Mouse (Mus musculus) adrenal gland, postnatal 4 days (tissue): ENCODE data around the gene Dbil5. TPM values are rescaled to one million over a fixed set of nuclear protein-coding genes. Genes with fewer than 3 reads are reported as not detected.
"Not testable (repeated sequence)": the region's sequence is repeated elsewhere in the genome, so short reads cannot be mapped to it uniquely, and the experiment has no call there.

Source experiments
- DNase-seq, 2 experiments: peaks; one replicate each; pipeline ENCODE4 v3.0.0; 2021 to 2022; ENCODE audit warnings: low spot score in 2 of 2, mixed read lengths in 2 of 2
- long read RNA-seq, 2 experiments: library from polyadenylated mRNA; stranded (forward); transcript quantifications; one replicate each; pipeline ENCODE4 v2.0.0; 2021
- total RNA-seq, 2 experiments: library from RNA; stranded (reverse); gene quantifications; 2 replicates each; pipeline ENCODE4 v1.2.3; 2021

Gene Dbil5
- under 1 TPM in 1 of 2 experiments, not detected in 1; 0.59 TPM for total RNA-seq
- long read RNA-seq, experiment 1, result 0 reads
- long read RNA-seq, experiment 2, result 0 reads

DNA sequence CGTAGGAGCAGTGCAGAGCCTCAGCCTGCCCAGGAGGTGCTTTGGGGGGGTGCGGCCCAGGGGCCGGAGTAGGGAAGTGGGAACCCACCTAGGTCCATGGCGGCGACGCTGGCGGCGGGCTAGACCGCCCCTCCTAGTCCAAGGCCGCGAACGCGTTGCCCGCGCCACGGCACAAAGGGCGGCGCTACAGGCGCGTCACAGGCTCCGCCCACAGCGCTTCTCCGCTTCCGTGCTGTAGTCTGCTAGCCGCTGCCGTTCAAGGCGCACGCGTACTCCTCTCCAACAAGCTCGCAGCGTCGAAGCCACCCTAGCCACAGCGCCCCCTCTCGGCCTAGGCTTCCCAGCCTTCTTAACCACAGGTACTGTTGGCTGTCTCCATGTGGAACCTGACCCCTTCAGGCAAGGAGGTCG is at the start of gene Dbil5, which contains the start of gene Gemin4:
Gene Dbil5 (plus strand): TSS at position 219 of the 411 bp plus-strand sequence.
Gene Gemin4 (minus strand): TSS at position 275 of the 411 bp plus-strand sequence.
- DNase-seq, result peak; percentile 91 to 93

DNA sequence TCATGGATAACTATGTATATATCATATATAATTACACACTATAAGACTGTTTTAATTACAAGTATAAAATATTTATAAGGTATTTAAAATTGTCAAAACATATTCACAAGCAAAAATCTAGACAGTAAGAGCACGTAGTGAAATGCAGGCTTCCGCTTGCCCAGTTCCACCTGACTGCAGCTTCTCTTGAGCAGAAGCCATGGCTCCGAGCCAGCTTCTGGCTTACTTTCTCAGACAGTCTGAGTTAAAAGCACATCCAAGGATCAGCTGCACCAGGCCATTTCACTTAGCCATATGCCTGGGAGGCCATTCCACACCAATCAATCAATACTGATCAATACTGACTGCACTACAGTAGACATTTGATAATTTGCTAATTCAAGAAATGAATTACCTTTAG is 48.4 kb upstream of the Dbil5 start:
- no peak for DNase-seq

DNA sequence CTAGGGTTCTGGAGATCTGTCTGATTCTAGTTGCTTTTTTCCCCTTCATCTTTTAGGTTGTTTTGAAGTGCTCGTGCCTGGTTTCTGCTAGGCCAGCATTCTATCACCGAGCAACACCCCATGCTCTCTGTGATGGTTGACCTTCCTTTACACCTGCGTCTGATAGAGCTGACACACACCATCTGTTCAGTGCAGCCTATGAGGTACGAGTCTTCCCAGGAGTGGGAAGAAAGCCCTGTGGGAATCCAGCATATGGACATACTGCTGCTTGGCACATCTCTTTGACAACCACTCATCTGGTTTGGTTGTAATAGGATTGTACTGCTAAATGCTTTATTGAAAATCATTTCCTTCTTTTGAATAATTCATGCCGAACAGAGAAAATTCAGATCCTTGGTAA is 47.2 kb upstream of the Dbil5 start:
- DNase-seq, result no peak

DNA sequence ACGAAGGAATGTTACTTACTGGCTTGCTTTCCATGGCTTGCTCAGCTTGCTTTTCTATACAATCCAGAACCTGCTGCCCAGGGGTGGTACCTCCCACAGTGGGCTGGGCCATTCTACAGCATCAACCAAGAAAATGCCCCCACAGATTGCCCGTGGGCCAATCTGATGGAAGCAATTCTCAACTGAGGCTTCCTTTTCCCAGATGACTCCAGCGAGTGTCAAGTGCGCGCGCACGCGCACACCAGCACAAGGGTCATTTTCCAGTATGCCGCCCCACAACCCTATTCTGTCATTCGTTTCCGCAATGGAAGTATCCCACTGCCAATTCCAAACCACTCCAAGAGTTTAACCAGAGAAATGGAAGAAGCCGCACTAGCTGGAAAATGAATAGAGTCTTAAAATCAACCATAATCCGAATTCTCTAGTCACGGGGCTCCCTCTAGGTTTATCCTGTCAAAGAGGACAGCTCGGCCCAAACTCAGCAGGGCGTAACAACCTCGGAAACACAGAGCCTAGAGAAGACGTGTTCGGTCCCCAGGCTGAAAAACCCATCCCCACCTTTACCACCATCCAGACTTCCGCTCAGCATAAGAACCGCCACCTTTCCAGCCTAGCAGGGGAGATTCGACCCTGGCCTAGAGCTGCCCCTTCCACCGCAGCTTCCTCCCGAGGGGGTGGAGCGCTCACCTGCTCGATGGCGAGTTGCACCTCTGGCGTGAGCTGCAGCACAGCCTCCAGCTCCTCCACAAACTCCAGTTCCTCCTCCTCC is 38.5 kb upstream of the Dbil5 start:
- DNase-seq, result peak in 1 of 2 experiments; percentile 14

DNA sequence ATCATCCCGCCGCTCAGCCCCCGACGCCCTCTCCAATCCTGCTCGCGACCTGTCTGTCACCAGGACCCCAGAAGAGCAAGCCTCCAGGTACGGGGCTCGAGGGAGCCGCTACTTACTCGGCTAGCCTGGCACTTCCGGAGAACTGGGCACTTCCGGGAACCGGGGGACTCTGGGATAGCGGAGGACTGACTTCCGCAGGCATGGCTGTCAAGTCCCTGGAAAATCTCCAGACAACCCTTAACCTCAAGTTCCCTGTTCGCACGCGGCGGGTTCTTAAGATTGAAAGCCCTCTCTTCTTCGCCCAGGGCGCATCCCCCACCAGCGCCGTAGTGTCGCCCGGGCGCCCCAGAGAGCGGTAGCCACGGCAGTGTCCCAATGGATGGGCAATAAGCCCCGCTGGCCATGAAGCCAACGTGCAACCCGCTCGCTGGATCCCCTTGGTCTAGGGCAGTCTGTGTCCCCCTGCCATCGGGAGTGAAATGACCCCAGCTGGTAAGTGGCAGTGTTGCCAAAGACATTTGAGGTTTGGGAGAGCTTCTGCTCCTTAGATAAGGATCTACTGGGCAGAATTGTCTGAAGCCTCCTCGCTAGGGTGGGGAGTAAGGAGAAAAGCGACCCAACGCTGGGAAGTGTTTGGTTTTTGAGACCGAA is 37.8 kb upstream of the Dbil5 start, which contains the start of the genes Vps53 and Fam57a:
Gene Vps53 (minus strand): TSS at position 153 of the 651 bp plus-strand sequence.
Gene Fam57a (plus strand): TSS at position 177 of the 651 bp plus-strand sequence.
- DNase-seq, result peak; percentile 82 to 83

DNA sequence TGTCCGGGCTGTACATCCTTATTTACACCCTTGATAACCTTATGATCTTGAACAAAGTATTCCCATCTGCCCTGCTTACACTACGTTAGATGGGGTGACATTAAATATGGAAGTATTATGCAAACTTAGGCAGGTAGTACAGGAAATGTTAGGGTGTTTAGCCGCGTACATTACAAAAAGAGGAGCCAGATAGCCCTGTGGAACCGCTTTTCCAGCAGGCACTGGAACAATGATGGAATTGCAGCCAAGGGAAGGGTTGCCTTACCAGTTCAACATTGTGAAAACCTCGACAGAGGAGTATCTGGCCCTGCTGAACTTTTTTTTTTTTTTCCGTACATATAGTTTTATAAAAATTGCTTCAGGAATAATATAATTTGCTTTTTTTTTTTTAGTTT is 37.3 kb upstream of the Dbil5 start:
- no peak for DNase-seq

DNA sequence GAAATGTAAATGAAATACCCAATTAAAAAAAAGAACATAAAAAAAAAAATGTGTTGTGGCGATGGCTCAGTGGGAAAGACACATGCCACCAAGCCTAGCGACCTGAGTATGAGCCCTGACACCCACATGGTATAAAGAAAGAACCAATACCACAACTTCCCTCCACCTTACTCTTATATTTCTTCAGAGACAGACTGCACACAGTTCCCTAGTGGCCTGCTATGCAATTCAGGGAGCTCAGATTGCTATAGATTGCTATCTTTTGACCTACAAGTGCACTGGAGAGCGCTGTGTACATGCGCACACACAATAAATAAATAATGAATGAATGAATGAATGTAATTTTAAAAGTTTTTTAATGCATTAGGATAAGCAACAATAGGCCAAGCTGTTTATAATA is 33.7 kb upstream of the Dbil5 start:
- no peak for DNase-seq

DNA sequence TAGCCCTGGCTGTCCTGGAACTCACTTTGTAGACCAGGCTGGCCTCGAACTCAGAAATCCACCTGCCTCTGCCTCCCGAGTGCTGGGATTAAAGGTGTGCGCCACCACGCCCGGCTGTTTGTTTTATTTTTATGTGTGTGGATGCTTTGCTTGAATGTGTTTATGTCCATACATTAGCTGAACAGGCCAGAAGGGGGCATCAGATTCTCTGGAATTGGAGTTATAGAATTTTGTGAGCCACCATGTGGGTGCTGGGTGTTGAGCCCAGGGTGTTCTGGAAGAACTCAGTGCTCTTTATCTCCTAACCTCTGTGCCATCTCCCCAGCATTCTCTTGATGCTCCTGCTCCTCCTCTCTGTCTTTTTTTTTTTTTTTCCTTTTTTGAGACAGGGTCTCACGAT is 30.5 kb upstream of the Dbil5 start:
- no peak for DNase-seq

DNA sequence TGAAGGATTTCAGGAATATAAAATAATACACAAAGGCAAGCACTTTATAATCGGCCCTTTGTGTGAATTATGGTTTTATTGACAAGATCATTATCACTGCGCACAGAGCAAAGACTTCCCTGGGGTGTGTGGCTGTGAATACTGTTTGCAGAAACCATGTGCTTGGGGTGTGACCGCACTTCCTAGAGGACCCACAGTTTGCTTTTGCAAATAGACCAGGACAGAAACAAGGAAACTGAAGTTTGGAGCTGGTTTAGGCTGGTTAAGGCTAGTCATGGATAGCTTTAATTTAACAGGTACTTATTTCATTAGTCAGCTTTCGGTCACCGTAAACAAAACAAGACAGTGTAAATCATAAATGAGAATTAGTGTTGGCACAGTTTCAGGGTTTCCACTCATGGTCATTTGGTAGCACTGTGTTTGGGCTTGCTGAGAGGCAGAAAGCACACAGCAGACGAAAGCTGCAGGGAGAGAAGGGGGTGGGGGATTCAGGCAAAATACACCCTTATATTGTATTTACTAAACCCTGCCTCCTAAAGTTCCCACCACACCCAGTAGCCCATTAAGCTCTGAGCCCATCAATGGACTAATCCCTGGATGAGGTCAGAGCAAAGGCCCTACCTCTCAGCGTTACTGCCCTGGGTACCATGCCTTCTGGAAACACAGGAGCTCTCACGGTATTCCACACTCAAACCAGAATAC is 21.0 kb upstream of the Dbil5 start:
- no peak for DNase-seq

DNA sequence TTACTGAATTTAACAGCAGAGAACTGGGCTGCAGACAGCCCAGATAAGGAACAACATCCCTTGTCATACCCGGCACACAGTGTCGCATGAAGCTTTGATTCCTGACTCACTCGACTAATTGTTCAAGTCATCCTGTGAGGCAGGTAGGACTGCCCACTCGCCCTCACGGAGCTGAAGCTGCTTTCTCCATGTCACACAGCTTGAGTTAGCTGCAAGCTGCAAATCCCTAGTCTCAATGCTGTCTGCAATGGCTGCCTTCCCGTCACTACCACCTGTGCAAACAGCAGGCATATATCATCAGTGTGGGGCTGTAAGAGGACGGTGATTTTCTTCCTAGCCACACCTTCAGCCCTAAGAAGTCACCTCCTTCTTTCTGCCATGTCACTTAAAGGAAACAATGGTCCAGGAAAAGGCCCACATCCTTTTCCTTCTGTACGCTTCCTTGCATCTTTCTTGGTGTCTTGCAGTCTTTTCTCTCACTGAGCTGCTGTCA is 20.4 kb upstream of the Dbil5 start:
- DNase-seq, result no peak

DNA sequence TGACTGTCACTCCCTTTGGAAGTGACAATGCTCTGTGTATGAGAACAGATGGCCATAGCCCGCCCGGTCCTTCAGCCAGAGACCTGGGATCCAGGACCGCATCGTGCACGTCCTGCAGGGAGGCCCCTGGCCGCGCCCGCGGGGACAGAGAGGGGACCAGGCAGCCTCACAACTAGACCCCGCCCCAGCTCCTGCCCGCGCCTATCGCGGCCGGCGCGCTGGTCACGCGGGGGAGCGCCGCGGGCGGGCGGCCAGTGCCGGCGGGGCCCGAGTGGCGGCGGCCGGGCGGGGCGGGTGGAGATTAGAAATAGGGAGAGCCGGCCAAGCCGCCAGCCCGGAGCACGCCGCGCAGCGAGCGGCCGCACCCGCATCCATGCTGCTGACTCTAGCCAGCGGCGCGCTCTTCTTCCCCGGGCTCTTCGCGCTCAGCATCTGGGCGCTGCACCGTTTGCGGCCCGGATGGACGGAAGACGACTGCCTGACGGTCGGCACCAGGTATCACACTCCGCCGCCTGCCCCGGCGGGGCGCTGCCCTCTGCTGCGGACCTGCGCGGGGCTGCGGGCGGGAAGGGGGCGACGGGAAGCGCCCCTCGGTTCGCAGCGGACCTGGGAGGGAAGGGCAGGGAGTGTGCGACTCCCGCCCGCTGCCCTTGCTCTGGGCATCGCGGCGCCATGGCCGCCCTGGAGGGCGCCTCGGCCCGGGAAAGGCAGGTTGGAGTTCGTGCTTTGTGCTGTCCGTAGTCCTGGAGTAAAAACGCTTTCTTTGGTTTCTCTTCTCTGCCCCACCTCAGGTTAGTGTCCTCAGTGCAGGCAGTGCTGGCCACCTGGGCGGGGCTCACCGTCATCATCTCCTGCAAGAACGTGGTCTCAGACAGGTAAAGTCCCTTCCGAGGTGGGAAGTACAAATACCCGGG is 15.4 kb upstream of the Dbil5 start:
- DNase-seq, result peak; percentile 58 to 75

DNA sequence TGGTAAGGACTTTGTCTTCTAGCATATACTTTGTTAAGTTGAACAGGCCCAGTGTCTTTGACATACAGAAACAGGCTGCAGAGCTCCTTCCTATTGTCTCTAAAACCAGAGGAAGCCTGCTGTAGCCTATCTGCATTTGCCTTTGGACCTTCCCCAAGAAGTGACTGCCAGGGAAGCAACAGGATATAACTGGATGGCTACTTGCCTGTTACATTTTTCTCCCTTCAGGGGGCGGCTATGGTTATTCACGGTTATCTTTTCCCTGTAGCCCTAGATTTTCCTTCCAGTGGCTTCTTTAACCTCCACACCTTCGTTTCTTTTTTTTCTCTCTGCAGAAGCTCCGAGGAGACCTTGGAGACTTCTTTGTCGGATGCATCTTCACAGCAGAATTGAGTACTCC is 10.6 kb upstream of the Dbil5 start:
- DNase-seq, result no peak

DNA sequence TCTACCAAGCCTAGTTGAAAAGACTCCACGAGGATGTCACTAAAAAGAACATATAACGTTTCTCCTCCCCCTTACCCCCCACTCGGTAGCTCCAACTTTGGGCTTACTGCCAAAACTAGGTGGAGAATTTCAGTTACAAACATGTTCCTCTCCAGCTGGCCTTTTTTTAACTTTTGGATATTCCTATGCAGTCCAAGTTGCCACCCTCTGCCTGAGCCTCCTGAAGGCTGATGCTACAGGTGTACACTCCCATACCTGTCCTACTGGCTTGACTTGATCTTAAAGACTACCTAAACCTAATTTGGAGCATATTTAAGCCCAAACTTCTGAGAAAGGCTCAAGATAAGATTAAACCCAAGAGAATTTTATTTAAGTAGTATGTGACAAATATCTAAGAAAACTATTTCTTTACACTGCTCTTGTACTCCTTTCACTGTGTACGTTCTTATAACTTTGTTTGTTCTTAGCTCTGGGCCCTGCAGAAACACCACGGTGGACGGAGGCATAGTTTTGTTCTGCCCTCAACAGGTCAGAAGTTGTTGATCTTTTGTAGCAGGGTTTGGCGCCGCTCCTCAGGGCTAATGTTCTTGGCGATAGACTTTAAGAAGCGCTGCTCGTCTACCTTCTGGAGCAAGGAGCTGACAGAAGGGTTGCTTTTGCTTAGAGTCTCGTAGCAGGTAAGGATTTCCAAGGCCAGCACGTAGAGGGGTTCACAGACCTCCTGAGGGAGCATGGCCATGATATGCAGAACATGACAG is 7.0 kb upstream of the Dbil5 start:
- no peak for DNase-seq

DNA sequence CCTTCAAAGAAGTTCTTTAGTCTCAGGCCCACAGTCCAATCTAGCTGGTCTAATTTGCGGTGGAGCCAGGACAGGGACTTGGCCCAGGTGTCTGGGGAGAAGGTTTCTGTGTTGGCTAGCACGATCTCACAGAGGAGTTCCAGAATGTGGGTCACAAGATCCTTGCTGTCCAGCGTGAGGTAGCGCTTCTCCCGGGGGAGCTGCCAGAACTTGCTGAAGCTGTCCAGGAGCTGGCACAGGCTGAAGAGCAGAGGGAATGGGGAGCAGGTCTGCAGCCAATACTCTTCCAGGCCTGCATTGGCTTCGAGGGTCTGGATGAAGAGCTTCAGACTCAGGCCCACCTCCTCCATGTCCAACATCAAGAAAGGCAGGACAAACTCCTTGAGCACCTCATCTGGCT is 5.8 kb upstream of the Dbil5 start:
- not testable (repeated sequence) for DNase-seq

DNA sequence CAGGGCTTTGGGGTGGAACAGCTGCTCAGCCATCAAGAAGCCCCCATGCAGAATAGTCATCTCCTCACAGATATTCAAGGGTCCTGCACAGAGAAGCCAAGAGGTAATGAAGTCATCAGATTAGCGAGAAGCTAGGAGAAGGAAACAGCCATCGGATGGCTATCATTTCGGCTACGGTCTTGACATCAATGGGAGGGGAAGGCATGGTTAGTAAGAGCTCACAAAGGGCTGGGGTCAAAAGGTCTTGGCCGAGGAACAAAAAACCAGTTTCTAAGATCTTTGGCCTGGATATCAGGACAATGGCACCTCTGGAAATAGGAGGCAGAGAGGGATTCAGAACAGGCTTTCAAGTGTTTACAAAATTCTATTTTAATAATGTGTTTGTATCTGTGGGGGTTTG is 3.6 kb upstream of the Dbil5 start:
- DNase-seq, result no peak

DNA sequence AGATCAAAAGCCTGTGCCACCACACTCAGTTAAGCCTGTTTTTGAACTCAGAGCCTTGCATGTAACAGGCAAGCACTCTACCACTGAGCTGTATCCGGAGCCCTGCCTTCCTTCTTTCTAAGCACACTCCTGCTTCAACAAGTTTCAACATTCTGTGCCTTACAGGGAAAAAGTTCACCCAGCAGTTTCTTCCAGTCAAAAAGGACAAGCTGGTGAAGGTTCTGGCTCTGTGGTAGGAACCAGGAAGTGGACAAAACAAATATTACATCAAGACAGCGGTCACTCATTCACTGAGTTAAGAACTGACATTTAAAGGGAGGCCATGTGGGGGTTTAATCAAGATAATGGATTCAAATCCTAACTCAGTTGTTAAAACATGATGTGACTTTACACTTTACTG is 2.4 kb upstream of the Dbil5 start:
- no peak for DNase-seq

DNA sequence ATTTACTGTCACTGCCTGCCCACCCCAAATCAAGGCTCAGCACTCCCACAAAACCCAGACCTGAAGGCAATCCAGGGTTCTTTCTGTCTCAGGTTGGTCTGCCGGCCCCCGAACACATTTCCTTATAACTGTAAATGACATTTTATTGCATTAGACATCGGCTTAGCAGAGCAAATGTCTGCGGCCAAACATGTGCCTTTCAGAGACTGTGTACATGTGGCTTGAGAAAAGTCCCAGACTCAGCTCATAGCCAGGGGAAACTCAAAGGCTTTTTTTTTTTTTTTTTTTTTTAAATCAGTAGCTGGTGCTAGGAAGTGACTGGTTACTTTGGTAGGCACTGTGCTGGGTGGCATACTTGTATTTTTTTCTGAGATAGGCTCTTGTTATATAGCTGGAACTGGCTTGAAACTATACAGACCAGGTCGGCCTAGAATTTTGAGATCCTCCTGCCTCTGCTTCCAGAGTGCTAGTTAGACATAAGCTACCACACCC is 1.3 kb upstream of the Dbil5 start:
- no peak for DNase-seq

DNA sequence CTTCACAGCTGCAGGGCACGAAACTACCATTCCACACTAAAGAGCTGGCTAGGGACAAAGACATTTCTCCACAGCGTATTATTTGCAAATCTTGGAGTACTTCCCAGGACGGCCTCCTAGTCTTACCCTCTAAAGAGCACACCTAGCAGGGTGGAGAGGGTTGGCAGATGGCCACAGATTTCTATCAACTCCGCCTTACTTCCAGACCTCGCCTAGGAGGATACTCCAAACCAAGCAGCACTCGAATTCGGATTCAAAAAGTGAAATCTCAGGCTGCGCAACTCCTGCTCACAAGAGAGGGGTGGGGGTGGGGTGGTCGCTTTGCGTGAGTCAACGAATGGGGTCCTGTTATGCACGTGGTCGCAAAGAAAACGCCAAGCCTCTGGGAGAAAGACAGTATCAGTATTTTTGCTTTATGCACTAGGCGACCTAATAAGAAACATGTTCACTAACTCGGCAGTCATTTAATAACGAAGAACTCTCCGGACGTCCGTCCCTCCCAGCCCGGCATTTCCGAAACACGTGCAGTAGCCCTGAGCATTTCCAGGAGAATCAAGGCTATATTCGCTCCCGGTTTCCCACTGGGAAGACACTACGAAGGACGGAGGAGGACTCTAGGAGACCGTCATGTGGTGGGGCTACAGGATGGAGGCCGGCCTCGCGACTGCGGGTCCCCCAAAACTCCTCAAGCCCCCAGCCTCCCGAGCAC is 573 bp upstream of the Dbil5 start:
- DNase-seq, result no peak

DNA sequence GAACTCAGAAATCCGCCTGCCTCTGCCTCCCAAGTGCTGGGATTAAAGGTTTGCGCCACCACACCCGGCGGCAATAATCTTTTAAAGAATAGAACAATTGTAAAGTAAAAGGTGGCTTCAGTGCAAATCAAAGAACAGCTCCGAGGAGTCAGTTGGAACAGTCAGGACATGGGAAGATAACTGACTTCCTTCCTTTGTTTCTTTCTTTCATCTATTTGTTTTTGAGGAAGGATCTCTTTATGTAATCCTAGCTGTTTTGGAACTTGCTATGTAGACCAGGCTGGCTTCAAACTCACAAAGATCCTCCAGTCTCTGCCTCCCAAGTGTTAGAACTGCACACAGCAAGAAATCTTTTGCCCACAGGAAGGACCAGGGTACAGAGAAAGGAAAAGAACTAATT is 7.2 kb downstream of the Dbil5 start:
- DNase-seq, result no peak
